Mouse (Mus musculus) hindbrain, embryonic 13.5 days (tissue): ENCODE results near the gene Hist2h2bb. TPM values are rescaled to one million over a fixed set of nuclear protein-coding genes. Genes with fewer than 3 reads are reported as not detected.
"Not testable (repeated sequence)": the region's sequence is repeated elsewhere in the genome, so short reads cannot be mapped to it uniquely, and the experiment has no call there.

Source experiments
- ATAC-seq: fragments of 200-750 bp; cut with Nextera tagmentation; 2 replicates; pipeline ENCODE4 v1.8.0; 2017; ENCODE audit warnings: moderate TSS enrichment; ENCODE audit not compliant: low FRiP score
- H3K27ac ChIP-seq: fragments of 300-500 bp; sonication (generic); 2 replicates; pipeline ENCODE4 v1.5.1; 2015; ENCODE audit warnings: inconsistent platforms, mild to moderate bottlenecking, moderate library complexity
- H3K27me3 ChIP-seq: fragments of 300-500 bp; sonication (generic); 2 replicates; pipeline ENCODE4 v1.6.1; 2015; ENCODE audit warnings: mild to moderate bottlenecking, inconsistent platforms
- H3K36me3 ChIP-seq: fragments of 300-500 bp; sonication (generic); 2 replicates; pipeline ENCODE4 v1.6.1; 2015; ENCODE audit warnings: mild to moderate bottlenecking, inconsistent platforms
- H3K4me1 ChIP-seq: fragments of 300-500 bp; sonication (generic); replicated peaks from 2 replicates; pipeline ENCODE4 v1.6.1; 2015; ENCODE audit warnings: inconsistent platforms
- H3K4me2 ChIP-seq: fragments of 300-500 bp; sonication (generic); 2 replicates; pipeline ENCODE4 v1.6.1; 2015; ENCODE audit warnings: inconsistent platforms, mild to moderate bottlenecking, moderate library complexity
- H3K4me3 ChIP-seq: fragments of 300-500 bp; sonication (generic); 2 replicates; pipeline ENCODE4 v1.5.1; 2015; ENCODE audit warnings: mild to moderate bottlenecking, inconsistent platforms
- H3K9ac ChIP-seq: fragments of 300-500 bp; sonication (generic); 2 replicates; pipeline ENCODE4 v1.6.1; 2015; ENCODE audit warnings: mild to moderate bottlenecking, inconsistent platforms
- H3K9me3 ChIP-seq: fragments of 300-500 bp; sonication (generic); 2 replicates; pipeline ENCODE4 v1.6.1; 2016; ENCODE audit warnings: inconsistent platforms
- WGBS: fragments of 180-500 bp; shearing (Covaris S2); methylation state at CpG from one replicate; pipeline ENCODE4 v1.1.7; 2015; 5-methylcytosine and 5-hydroxymethylcytosine counted together
- polyA plus RNA-seq: library from polyadenylated mRNA; unstranded; fragments of >200 nt; fragmentation: Nextera tagmentation; extraction: Ambion mirVana; gene quantifications from 2 replicates; pipeline ENCODE4 v1.2.1, GENCODE M21; 2015

Gene Hist2h2bb
- polyA plus RNA-seq, 1 experiment from 2014 or later: 2.7 TPM

DNA sequence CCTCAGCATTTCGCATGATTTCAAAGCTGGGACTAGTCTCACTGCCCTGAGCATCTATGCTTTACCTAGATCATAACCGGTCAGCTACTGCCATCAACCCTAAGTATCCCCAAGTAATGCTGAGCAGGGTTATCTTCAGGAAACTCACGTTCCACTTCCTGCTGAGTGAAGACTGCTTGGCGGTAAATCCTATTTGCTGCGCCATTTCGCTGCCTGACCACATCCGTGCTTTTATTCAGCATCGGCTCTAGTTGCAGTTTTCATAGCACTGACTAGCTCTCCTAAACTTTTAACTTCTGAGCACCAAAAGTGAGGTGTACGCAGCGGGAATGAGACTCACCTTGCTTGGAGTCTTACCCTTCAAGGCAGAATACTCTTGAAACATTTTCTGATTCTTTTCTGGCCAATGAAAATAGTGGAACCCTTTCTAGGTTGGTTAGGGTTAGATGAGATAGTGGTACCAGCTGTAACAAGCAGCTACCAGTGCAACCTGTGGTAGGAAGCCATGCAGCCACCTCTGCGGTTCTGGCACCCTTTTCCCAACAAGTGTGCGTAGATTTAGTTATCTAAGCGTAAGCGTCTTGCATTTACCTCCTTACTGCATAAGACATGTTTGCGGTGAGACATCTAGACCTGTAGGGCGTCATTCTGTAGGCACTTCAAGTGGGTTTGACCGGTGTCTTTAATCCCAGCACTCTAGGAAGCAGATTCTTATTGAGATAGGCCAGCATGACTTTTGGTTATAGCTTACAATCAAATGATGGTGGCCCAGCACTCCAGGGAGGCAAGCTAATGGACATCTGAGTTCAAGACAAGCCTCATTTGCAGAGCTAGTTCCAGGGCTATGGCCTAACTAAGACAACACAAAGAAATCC, 4.3 kb downstream of the Hist2h2bb start:
- no peaks in the 10 kb centered on the region for H3K27me3 ChIP-seq
- ATAC-seq: no peak
- H3K4me3 ChIP-seq: no peak overlapping the region
- H3K4me1 ChIP-seq: peaks cover 17% of the 10 kb centered on the region
- H3K9me3 ChIP-seq: no peaks in the 10 kb centered on the region
- no peaks in the 10 kb centered on the region for H3K36me3 ChIP-seq
- WGBS: 91% methylated on average over 17 of the region's 17 CpGs
- H3K27ac ChIP-seq: no peak overlapping the region
- no peak overlapping the region for H3K9ac ChIP-seq
- H3K4me2 ChIP-seq: no peak overlapping the region

DNA sequence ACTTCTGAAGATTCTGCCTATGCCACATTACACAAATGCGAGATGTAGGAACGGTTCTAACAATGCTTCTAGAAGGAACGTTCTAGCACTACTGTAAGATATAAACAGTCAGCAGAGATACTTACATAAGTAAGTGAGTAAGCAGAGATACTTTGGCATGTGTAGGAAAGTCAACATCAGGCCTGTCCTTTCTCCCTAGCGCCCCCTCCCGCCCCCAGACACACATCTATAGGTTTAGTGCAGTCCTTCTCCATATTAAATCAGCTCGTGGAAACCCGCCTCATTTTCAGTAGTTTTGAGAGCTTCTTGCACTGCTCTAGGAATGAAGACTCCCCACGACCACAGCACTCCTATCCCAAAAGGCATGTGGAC, 7.9 kb downstream of the Hist2h2bb start:
- peak overlapping the region; percentile 51 for H3K4me3 ChIP-seq
- H3K4me1 ChIP-seq: peaks cover 11% of the 10 kb centered on the region
- no peaks in the 10 kb centered on the region for H3K9me3 ChIP-seq
- peak; percentile 13 for ATAC-seq
- H3K27ac ChIP-seq: peak overlapping the region; percentile 92
- peaks cover 18% of the 10 kb centered on the region for H3K27me3 ChIP-seq
- peak overlapping the region; percentile 68 for H3K9ac ChIP-seq
- no peaks in the 10 kb centered on the region for H3K36me3 ChIP-seq
- 19% methylated on average over 8 of the region's 8 CpGs for WGBS
- peak overlapping the region; percentile 77 for H3K4me2 ChIP-seq

DNA sequence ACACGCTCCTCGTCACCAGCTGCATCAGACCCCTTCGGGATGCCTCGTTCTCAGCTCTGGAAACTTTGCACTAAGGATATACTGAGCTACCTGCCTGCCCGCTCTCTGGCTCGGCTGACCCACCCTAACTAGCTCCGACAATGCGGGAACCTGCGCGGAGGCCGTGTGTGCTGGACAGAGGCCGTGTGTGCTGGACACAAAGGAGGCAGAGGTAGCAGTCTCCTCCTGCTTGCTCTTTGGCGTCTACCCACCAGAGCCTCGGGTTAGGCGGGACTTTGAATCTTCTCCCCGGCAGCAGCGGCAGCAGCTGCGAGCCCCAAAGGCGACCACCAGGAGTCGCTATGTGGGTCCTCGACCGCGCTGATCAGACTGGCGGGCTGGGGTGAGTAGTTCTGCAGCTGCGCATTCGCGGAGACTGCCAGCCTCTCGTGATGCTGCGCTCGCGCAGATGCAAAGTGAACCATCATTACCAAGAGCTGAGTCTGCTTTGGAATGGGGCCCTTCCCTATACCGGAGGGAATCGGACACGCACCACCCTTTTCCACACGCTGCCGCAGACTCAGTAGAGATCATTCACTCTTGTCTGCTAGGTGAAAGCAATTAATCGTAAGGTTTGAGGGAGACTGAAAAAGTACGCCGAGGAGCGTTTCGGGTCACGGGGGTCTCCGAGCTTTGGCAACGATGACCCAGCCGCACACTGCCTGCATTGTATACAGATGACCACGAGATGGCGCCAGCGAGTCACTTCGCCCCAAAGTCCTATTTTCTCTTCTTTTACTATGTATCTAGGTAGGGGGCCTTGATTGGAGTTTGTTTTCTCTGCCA, 8.5 kb downstream of the Hist2h2bb start:
- WGBS: under 1% methylated on average over 49 of the region's 49 CpGs
- Histone ChIP-seq H3K9me3 (no peaks in the 10 kb centered on the region), H3K27me3 (peaks cover 24% of the 10 kb centered on the region), H3K4me1 (peaks cover 11% of the 10 kb centered on the region), H3K4me2 (peak overlapping the region; percentile 77), H3K9ac (peak overlapping the region; percentile 68), H3K4me3 (peak overlapping the region; percentile 51), H3K36me3 (no peaks in the 10 kb centered on the region), H3K27ac (peak overlapping the region; percentile 92)
- peak; percentile 97 for ATAC-seq

DNA sequence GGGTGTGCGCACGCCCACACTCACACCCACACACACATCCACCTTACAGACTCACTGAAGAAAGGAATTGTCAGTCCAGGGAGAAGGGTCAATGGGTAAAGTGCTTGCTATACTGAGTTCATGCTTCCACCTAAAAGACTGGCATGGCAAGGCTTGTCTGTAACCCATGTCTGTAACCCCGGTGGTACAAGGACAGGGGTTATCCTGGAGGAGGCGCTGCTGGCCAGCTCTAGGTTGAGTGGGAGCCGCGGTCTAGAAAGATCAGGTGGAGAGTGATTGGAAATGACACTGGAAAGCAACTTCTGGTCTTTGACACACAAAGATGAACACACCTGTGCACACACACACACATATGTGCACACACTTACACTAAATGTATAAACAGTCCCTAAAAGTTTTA, 11.1 kb downstream of the Hist2h2bb start:
- Histone ChIP-seq H3K4me2 (no peak overlapping the region), H3K9ac (no peak overlapping the region), H3K27me3 (peaks cover 44% of the 10 kb centered on the region), H3K9me3 (no peaks in the 10 kb centered on the region), H3K36me3 (no peaks in the 10 kb centered on the region), H3K27ac (no peak overlapping the region), H3K4me1 (peaks cover 11% of the 10 kb centered on the region), H3K4me3 (no peak overlapping the region)
- no peak for ATAC-seq
- 60% methylated on average over 6 of the region's 6 CpGs for WGBS

DNA sequence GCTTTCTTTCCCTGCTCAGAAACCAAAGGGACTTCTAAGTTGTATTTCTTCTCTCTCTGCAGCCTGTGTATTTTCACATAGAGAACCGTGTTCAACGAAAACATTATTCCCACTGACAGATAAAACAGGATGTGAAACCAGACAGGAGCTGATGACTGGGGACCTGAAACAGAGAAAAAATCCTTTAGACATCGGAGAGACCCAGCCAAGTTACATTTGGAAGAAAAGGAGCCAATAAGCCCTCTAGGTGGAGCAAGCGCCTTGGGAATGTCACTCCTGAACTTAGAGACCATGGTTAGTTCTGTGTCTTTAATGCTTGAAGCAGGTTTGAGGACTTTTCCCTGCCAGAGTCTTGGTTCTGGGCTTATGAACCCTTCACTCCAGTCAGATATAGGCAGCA, 14.9 kb downstream of the Hist2h2bb start:
- no peak overlapping the region for H3K27ac ChIP-seq
- H3K27me3 ChIP-seq: peaks cover 56% of the 10 kb centered on the region
- H3K9me3 ChIP-seq: no peaks in the 10 kb centered on the region
- 20% methylated on average over 4 of the region's 4 CpGs for WGBS
- ATAC-seq: no peak
- no peaks in the 10 kb centered on the region for H3K36me3 ChIP-seq
- no peak overlapping the region for H3K4me2 ChIP-seq
- no peak overlapping the region for H3K4me3 ChIP-seq
- H3K4me1 ChIP-seq: peaks cover 4% of the 10 kb centered on the region; the same call in 1 of the 2 replicates
- no peak overlapping the region for H3K9ac ChIP-seq

DNA sequence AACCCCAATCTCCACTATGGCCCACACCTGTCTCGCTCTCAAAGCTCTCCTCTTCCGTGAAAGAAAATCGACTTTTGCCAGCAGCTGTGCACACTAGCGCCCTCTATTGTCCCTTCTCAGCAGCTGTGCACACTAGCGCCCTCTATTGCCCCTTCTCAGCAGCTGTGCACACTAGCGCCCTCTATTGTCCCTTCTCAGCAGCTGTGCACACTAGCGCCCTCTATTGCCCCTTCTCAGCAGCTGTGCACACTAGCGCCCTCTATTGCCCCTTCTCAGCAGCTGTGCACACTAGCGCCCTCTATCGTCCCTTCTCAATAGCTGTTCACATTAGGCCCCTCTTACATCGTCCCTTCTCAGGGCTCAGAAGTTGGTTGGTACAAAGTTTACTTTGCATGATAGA, 17.8 kb downstream of the Hist2h2bb start:
- H3K4me2 ChIP-seq, ATAC-seq, H3K4me1 ChIP-seq, H3K9ac ChIP-seq, H3K9me3 ChIP-seq, H3K27ac ChIP-seq, H3K36me3 ChIP-seq, H3K4me3 ChIP-seq: not testable (repeated sequence)
- peaks cover 39% of the 10 kb centered on the region for H3K27me3 ChIP-seq
- 89% methylated on average over 11 of the region's 11 CpGs for WGBS

DNA sequence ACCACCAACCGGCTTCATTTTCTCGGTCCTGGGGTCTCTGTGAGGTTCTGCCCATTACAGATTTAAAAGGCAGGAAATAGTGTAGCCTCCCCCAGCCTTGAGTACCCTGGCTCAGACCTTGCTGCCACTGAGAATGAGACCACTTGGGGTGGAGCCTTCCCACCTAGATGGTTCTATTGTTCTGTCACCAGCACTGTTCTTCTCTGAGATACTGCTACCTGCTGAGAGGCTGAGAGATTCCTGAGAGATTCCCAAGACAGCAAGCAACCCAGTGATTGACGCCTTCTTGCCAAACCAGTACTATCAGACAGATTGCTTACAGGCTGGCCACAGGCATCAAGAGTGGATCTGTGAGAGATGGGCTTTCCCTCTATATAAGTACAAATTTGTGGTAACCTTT, 19.6 kb downstream of the Hist2h2bb start:
- WGBS: 78% methylated on average over 3 of the region's 3 CpGs
- Histone ChIP-seq H3K4me1 (peaks cover 4% of the 10 kb centered on the region; the same call in 1 of the 2 replicates), H3K4me3 (no peak overlapping the region), H3K9ac (no peak overlapping the region), H3K27me3 (peaks cover 20% of the 10 kb centered on the region), H3K27ac (no peak overlapping the region), H3K4me2 (no peak overlapping the region), H3K9me3 (no peaks in the 10 kb centered on the region), H3K36me3 (no peaks in the 10 kb centered on the region)
- ATAC-seq: no peak

DNA sequence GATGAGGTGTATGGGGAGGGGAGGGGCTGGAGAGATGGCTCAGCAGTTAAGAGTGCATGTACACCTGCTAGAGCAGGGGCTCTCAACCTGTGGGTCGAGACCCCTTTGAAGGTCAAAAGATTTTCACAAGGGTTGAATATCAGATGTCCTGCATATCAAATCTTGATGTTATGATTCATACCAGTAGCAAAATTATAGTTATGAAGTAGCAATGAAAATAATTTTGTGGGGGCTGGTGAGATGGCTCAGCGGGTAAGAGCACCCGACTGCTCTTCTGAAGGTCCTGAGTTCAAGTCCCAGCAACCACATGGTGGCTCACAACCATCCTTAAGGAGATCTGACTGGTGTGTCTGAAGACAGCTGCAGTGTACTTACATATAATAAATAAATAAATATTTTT, 21.2 kb downstream of the Hist2h2bb start:
- H3K36me3 ChIP-seq, H3K9ac ChIP-seq, H3K27ac ChIP-seq, H3K9me3 ChIP-seq, ATAC-seq, H3K4me1 ChIP-seq, H3K4me3 ChIP-seq, H3K4me2 ChIP-seq: not testable (repeated sequence)
- peaks cover 11% of the 10 kb centered on the region for H3K27me3 ChIP-seq
- WGBS: 94% methylated on average over 3 of the region's 3 CpGs

DNA sequence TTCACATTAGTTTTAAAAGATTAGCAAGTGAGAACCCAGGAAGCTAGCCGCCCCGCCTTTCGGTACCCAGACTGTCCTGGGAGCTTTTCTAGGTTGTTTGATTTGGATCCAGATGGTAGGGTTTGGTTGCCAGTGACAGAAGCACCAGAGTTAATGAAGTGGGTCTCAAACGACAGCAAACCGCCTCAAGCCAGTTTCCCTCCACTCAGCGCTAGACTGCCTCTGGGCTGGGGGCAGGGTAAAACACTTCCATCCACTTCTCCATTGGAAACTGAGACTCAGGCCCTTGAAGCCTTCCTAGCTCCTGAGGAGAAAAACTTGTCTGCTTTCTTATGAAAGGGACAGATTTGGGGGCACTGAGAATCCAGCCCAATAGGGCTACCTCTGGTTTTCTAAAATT, 23.1 kb downstream of the Hist2h2bb start:
- ATAC-seq: no peak
- no peak overlapping the region; the same call in 1 of the 2 replicates for H3K9ac ChIP-seq
- no peaks in the 10 kb centered on the region for H3K27me3 ChIP-seq
- H3K9me3 ChIP-seq: peaks cover 7% of the 10 kb centered on the region; the same call in 1 of the 2 replicates
- no peak overlapping the region for H3K4me3 ChIP-seq
- H3K27ac ChIP-seq: no peak overlapping the region
- WGBS: 67% methylated on average over 6 of the region's 6 CpGs
- no peaks in the 10 kb centered on the region for H3K36me3 ChIP-seq
- H3K4me2 ChIP-seq: no peak overlapping the region
- no peaks in the 10 kb centered on the region for H3K4me1 ChIP-seq

DNA sequence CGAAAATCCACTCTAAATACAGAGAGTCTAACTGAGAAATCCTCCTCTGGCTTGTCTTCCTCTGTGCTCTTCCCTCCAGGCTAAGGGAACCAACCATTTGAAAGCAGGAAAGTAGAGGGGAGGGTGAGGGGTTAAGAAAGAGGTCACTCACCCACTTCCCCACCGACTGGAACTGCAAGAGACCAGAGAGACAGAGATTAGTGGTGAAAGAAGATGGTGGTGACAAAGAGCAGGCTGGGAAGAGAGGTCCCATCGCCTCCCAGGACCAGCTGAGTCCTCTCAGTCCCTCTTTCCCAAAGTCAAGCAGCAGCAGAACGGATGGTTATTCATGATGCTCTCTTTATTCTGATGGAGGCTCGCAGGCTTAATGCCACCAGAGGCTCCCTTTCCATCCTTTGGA, 23.8 kb downstream of the Hist2h2bb start:
- ATAC-seq: no peak

DNA sequence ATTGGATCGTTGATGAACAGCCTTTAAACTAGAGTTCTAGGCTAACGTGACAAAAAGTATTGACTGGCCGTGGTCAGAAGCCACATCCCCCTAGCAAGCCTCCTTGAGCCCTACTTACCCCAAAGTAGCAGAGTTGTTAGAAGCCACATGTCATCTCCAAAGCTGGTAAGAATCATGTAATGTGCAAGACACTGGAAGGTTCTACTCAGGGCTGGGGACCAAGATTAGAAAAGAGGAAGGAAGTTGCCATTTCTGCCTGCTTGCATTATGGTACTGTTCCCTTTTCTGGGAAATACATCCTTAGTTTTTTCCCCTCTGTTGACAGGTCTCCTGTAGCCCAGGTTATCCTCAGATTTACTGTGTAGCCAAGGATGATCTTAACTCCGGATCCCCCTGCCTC, 24.2 kb downstream of the Hist2h2bb start, which contains the start of gene Fcgr1:
Fcgr1 (minus strand) TSS at position 183 of the 400 bp plus-strand sequence.
- H3K9me3 ChIP-seq: peaks cover 7% of the 10 kb centered on the region; the same call in 1 of the 2 replicates
- no peaks in the 10 kb centered on the region for H3K36me3 ChIP-seq
- no peak within 1 kb of the TSS for H3K4me2 ChIP-seq
- 79% methylated on average over 4 of the region's 4 CpGs for WGBS
- no peak for ATAC-seq
- H3K27me3 ChIP-seq: no peaks in the 10 kb centered on the region
- no peak within 1 kb of the TSS for H3K27ac ChIP-seq
- no peak within 1 kb of the TSS for H3K4me3 ChIP-seq
- H3K9ac ChIP-seq: no peak within 1 kb of the TSS; the same call in 1 of the 2 replicates
- H3K4me1 ChIP-seq: no peaks in the 10 kb centered on the region

More for the DNA sequence above, 23.8 kb downstream of the Hist2h2bb start:
- no peak overlapping the region for H3K9ac ChIP-seq
- H3K4me2 ChIP-seq: no peak overlapping the region
- H3K27me3 ChIP-seq: no peaks in the 10 kb centered on the region
- H3K27ac ChIP-seq: no peak overlapping the region
- H3K9me3 ChIP-seq: peaks cover 7% of the 10 kb centered on the region; the same call in 1 of the 2 replicates
- H3K36me3 ChIP-seq: no peaks in the 10 kb centered on the region
- no peak overlapping the region for H3K4me3 ChIP-seq
- H3K4me1 ChIP-seq: no peaks in the 10 kb centered on the region
- 66% methylated on average over 5 of the region's 5 CpGs for WGBS

DNA sequence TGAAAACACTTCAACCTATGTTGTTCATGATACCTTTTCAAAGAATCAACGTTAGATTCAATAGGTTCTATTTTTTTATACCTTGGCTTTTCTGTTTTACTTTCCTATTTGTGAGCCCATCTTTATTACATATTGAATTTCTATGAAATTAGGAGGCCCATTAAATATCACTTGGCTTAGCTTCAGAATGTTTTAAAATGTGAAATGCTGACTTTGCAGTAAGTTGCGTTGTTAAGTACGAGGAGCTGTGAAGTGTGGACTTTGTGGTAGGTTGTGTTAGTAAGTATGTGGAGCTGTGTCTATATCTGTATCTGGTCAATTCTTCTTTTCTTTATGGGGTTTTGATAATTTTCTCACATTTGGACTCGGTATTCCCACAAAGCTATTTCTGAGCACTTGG, 28.8 kb downstream of the Hist2h2bb start:
- Histone ChIP-seq H3K36me3 (no peaks in the 10 kb centered on the region), H3K9ac (no peak overlapping the region), H3K27me3 (peaks cover 7% of the 10 kb centered on the region; the same call in 1 of the 2 replicates), H3K4me3 (no peak overlapping the region), H3K9me3 (peaks cover 7% of the 10 kb centered on the region; the same call in 1 of the 2 replicates), H3K4me1 (no peaks in the 10 kb centered on the region), H3K4me2 (no peak overlapping the region), H3K27ac (no peak overlapping the region)
- WGBS: 89% methylated on average over 4 of the region's 4 CpGs
- ATAC-seq: no peak
